Mouse (Mus musculus): ENCODE results near the gene Mybph.

DNA sequence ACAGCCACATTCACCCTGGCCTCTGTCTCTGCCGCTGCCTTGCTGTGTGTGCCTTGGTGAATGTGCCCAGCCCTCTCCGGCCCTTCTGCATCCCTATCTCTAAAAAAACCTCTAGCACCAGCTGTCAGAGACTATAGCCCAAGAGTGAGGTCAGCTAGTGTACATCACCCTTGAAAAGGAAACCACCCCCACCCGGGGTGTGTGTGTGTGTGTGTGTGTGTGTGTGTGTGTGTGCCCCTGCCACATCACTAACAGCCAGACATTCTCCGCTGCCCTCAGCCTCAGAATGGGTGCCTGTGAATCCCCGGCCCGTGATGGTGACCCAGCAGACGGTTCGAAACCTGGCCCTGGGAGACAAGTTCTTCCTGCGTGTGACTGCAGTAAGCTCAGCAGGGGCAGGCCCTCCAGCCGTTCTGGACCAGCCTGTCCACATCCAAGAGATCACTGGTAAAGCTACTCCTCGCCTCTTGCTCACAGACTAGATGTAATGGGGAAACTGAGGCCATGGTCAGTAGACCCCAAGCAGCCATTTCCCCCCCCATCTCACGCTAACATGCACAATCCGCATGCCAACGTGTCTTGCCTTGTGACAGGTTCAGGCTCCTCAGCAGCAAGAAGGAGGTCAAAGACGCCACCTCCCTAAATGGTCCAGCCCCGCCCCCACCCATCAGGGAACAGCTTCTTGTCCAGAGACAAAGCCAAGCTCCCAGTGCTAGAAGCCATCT, 1.2 kb downstream of the Mybph start:
- TF ChIP-seq CTCF (IDR thresholded peaks at IDR 0.05; ENCODE audit: low read depth), result no peak
- TF ChIP-seq EP300 (optimal IDR thresholded peaks at IDR 0.05), result no peak

All from stomach, postnatal 0 days (tissue).